Mouse (Mus musculus): ENCODE measurements around the gene Akap1. TPM values are rescaled to one million over a fixed set of nuclear protein-coding genes. Genes with fewer than 3 reads are reported as not detected.

The Akap1 gene
- polyA plus RNA-seq, 1 experiment, result 48.2 TPM

DNA sequence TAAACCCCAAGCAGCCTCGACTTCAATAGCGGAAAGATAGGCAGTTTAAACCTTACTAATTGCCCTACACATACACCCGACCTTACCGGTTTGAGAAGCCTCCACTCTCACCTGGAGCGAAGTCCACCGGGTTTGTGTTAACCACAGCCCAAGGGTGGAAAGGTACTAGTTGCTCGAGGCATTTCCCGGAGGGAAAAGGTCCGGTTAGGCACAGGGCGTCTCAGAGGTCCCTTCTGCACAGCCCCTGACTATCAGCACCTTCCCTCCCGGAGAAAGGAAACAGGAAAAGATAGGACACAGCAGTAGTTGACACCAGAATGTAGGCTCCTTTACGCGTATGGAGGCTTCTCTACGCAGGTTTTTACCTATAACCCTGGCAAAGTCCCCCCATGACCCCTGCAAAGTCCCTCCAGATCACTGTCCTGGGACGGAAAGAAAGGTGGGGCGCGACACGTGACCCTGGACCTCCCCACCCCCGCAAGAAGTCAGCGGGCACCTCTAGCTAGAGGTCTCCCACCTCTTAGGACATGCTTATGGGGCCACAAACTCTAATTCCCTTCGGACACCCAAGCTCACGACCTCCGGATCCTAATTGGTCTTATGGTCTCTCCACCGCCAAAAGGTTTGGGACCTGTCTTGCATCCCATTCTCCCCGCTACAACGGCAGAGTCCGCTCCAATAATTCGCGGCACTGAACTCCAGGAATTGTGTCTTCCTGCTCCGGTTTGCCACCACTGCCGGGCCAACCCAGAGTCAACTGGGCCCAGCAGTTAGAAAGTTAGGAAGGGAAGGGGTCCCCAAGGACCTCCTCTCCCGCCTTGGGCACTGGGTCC lies 1.1 kb downstream of the Akap1 start:
- TF ChIP-seq POLR2A (IDR thresholded peaks at IDR 0.05; ENCODE audit: insufficient read depth, low read length) (no peak), CTCF (IDR thresholded peaks at IDR 0.05; ENCODE audit: low read depth, low read length) (no peak), EP300 (IDR thresholded peaks at IDR 0.05; ENCODE audit: insufficient read depth, low read depth, low read length) (no peak)
- Histone ChIP-seq H3K9me3 (replicated peaks; ENCODE audit: control insufficient read depth, insufficient read depth, low read length, poor library complexity, severe bottlenecking) (no peaks in the 10 kb centered on the region), H3K4me3 (ENCODE audit: low read depth, low read length) (peak overlapping the region; percentile 92), H3K4me1 (ENCODE audit: control insufficient read depth, insufficient read depth, low read length) (peaks cover 9% of the 10 kb centered on the region), H3K27ac (ENCODE audit: insufficient read depth, low read length) (peak overlapping the region; percentile 73; the same call in 1 of the 2 replicates), H3K27me3 (ENCODE audit: control insufficient read depth, insufficient read depth, low read length, poor library complexity, severe bottlenecking) (no peaks in the 10 kb centered on the region), H3K36me3 (ENCODE audit: control insufficient read depth, insufficient read depth, low read length, poor library complexity, severe bottlenecking) (no peaks in the 10 kb centered on the region), H3K9ac (ENCODE audit: low read depth, poor library complexity, severe bottlenecking) (peak overlapping the region; percentile 77)

DNA sequence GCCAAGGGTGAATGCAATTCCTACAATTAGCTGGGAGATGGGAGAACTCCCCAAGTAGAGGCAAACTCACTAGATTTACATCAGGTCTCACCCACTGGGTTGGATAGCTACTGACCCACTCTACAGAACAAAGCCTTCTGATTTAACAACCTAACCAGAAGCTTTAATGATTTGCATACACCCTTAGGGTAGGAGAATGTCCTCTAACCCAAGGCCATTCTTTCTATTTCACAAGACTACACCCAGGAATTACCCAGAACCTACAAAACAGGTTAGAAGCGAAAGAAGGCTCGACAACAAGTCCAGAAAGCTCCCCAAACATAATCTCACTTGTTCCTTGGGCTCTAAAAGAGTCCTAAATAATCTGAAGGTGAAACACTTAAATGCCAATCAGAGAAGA lies 2.0 kb downstream of the Akap1 start:
- Histone ChIP-seq H3K4me1 (ENCODE audit: control insufficient read depth, insufficient read depth, low read length) (peaks cover 11% of the 10 kb centered on the region), H3K9ac (ENCODE audit: low read depth, poor library complexity, severe bottlenecking) (peak overlapping the region; percentile 77), H3K27ac (ENCODE audit: insufficient read depth, low read length) (peak overlapping the region; percentile 73), H3K4me3 (ENCODE audit: low read depth, low read length) (no peak overlapping the region), H3K36me3 (ENCODE audit: control insufficient read depth, insufficient read depth, low read length, poor library complexity, severe bottlenecking) (no peaks in the 10 kb centered on the region), H3K27me3 (ENCODE audit: control insufficient read depth, insufficient read depth, low read length, poor library complexity, severe bottlenecking) (no peaks in the 10 kb centered on the region), H3K9me3 (replicated peaks; ENCODE audit: control insufficient read depth, insufficient read depth, low read length, poor library complexity, severe bottlenecking) (no peaks in the 10 kb centered on the region)
- TF ChIP-seq CTCF (IDR thresholded peaks at IDR 0.05; ENCODE audit: low read depth, low read length), result no peak
- no peak for TF ChIP-seq POLR2A (IDR thresholded peaks at IDR 0.05; ENCODE audit: insufficient read depth, low read length)
- no peak for TF ChIP-seq EP300 (IDR thresholded peaks at IDR 0.05; ENCODE audit: insufficient read depth, low read depth, low read length)

DNA sequence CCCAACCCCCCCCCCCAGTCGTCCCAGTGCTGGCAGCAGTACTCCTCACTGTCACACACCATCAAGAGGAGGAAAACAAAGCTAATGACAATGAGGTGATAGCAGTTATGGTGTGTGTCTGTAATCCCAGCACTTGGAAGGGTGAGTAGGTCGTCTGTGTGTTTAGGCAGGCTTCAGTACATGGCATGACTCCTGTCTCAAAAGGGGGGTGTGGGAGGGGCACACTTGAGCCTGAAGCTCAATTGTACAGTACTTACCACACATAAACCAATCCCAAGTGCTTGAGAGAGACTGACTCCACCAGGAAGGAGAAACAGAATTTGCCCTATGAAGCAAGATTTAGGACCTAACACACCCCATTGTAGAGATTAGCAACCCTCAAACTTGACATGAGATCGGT lies 3.3 kb downstream of the Akap1 start:
- Histone ChIP-seq H3K9ac (ENCODE audit: low read depth, poor library complexity, severe bottlenecking) (no peak overlapping the region), H3K4me1 (ENCODE audit: control insufficient read depth, insufficient read depth, low read length) (peaks cover 12% of the 10 kb centered on the region), H3K9me3 (replicated peaks; ENCODE audit: control insufficient read depth, insufficient read depth, low read length, poor library complexity, severe bottlenecking) (no peaks in the 10 kb centered on the region), H3K27ac (ENCODE audit: insufficient read depth, low read length) (no peak overlapping the region), H3K27me3 (ENCODE audit: control insufficient read depth, insufficient read depth, low read length, poor library complexity, severe bottlenecking) (no peaks in the 10 kb centered on the region), H3K36me3 (ENCODE audit: control insufficient read depth, insufficient read depth, low read length, poor library complexity, severe bottlenecking) (no peaks in the 10 kb centered on the region), H3K4me3 (ENCODE audit: low read depth, low read length) (no peak overlapping the region)
- TF ChIP-seq EP300 (IDR thresholded peaks at IDR 0.05; ENCODE audit: insufficient read depth, low read depth, low read length) (no peak), POLR2A (IDR thresholded peaks at IDR 0.05; ENCODE audit: insufficient read depth, low read length) (no peak), CTCF (IDR thresholded peaks at IDR 0.05; ENCODE audit: low read depth, low read length) (no peak)

DNA sequence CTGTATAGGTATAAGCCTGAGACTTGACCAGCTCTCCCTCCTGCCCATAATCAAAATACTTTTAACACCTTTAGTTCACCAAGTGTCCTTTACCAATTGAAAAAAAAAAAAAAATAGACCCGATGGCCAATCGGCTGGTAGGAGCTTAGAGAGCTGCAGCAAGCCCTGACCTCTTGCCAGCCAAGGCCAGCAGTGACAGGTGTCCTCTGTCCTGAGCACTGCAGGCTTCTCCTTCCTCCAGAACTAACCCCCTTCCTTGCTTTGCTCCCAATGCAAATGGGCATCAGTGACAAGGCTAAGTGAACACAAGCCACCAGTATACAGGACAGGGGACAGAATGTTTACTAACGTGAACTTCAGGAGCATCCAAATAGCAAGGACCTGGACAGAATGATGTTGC lies 3.7 kb downstream of the Akap1 start:
- no peak for TF ChIP-seq POLR2A (IDR thresholded peaks at IDR 0.05; ENCODE audit: insufficient read depth, low read length)
- TF ChIP-seq EP300 (IDR thresholded peaks at IDR 0.05; ENCODE audit: insufficient read depth, low read depth, low read length), result no peak
- TF ChIP-seq CTCF (IDR thresholded peaks at IDR 0.05; ENCODE audit: low read depth, low read length), result no peak
- no peak overlapping the region for H3K9ac ChIP-seq (ENCODE audit: low read depth, poor library complexity, severe bottlenecking)
- no peak overlapping the region for H3K4me3 ChIP-seq (ENCODE audit: low read depth, low read length)
- no peaks in the 10 kb centered on the region for H3K27me3 ChIP-seq (ENCODE audit: control insufficient read depth, insufficient read depth, low read length, poor library complexity, severe bottlenecking)
- no peaks in the 10 kb centered on the region for H3K9me3 ChIP-seq (replicated peaks; ENCODE audit: control insufficient read depth, insufficient read depth, low read length, poor library complexity, severe bottlenecking)
- no peak overlapping the region for H3K27ac ChIP-seq (ENCODE audit: insufficient read depth, low read length)
- no peaks in the 10 kb centered on the region for H3K36me3 ChIP-seq (ENCODE audit: control insufficient read depth, insufficient read depth, low read length, poor library complexity, severe bottlenecking)
- peaks cover 12% of the 10 kb centered on the region for H3K4me1 ChIP-seq (ENCODE audit: control insufficient read depth, insufficient read depth, low read length)

DNA sequence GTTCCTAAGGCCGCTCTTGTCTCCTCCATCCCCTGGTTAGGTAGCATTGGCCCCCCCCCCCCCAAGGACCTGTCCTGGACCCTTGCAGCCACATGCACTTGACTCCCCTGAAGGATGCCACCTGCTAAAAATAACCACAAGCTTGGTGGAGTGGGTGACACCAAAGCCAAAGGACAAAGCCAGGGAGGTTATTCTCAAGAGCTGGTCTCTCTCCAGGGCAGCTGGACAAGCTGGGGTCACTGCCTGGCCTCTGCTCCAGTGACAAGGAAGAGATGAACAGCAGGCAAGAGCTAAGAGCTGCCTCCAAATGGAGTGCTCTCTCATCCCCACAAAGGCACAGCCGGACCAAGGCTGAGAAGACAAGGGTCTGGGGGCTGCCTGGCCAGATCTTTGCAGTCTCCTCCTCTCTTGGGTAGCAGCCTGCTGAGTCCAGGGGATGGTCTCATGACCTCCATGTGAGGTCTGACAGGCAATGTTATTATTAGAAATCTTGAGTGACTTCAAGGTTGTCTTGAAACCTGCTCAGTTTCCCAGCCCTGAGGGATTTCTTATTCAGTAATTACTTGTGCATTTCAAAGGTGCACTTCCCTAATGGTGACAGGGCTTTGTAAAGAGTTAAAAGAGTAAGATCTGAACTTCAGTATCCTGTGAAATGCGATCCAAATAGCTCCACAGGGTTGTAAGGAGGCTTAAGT lies 6.9 kb downstream of the Akap1 start:
- H3K27ac ChIP-seq (ENCODE audit: insufficient read depth, low read length), result no peak overlapping the region
- no peaks in the 10 kb centered on the region for H3K36me3 ChIP-seq (ENCODE audit: control insufficient read depth, insufficient read depth, low read length, poor library complexity, severe bottlenecking)
- H3K4me3 ChIP-seq (ENCODE audit: low read depth, low read length), result no peak overlapping the region
- TF ChIP-seq POLR2A (IDR thresholded peaks at IDR 0.05; ENCODE audit: insufficient read depth, low read length) (no peak), CTCF (IDR thresholded peaks at IDR 0.05; ENCODE audit: low read depth, low read length) (no peak), EP300 (IDR thresholded peaks at IDR 0.05; ENCODE audit: insufficient read depth, low read depth, low read length) (no peak)
- H3K4me1 ChIP-seq (ENCODE audit: control insufficient read depth, insufficient read depth, low read length), result peaks cover 11% of the 10 kb centered on the region
- H3K9ac ChIP-seq (ENCODE audit: low read depth, poor library complexity, severe bottlenecking), result no peak overlapping the region
- H3K9me3 ChIP-seq (replicated peaks; ENCODE audit: control insufficient read depth, insufficient read depth, low read length, poor library complexity, severe bottlenecking), result no peaks in the 10 kb centered on the region
- H3K27me3 ChIP-seq (ENCODE audit: control insufficient read depth, insufficient read depth, low read length, poor library complexity, severe bottlenecking), result no peaks in the 10 kb centered on the region

DNA sequence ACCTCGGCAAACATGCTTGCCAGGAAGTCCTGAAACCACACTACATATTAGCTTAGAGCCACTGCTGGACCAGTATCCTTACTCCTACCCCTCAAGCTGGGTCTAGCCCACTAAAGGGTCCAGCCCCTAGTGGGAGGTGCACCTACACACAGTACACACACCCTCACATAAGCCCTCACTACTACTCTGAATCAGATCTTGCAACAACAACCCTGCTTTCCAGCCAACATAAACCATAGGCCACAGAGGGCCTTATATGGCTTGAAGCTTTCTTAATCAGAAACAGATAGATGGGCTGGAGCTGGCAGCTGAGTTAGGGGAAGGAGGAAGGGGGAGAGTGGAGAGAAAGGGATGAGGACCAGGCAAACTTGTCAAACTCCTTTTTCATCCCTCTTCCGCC lies 8.0 kb downstream of the Akap1 start:
- no peak overlapping the region for H3K27ac ChIP-seq (ENCODE audit: insufficient read depth, low read length)
- peaks cover 9% of the 10 kb centered on the region for H3K4me1 ChIP-seq (ENCODE audit: control insufficient read depth, insufficient read depth, low read length)
- no peak for TF ChIP-seq POLR2A (IDR thresholded peaks at IDR 0.05; ENCODE audit: insufficient read depth, low read length)
- no peak for TF ChIP-seq CTCF (IDR thresholded peaks at IDR 0.05; ENCODE audit: low read depth, low read length)
- no peak for TF ChIP-seq EP300 (IDR thresholded peaks at IDR 0.05; ENCODE audit: insufficient read depth, low read depth, low read length)
- no peaks in the 10 kb centered on the region for H3K9me3 ChIP-seq (replicated peaks; ENCODE audit: control insufficient read depth, insufficient read depth, low read length, poor library complexity, severe bottlenecking)
- no peaks in the 10 kb centered on the region for H3K27me3 ChIP-seq (ENCODE audit: control insufficient read depth, insufficient read depth, low read length, poor library complexity, severe bottlenecking)
- H3K36me3 ChIP-seq (ENCODE audit: control insufficient read depth, insufficient read depth, low read length, poor library complexity, severe bottlenecking), result no peaks in the 10 kb centered on the region
- no peak overlapping the region for H3K9ac ChIP-seq (ENCODE audit: low read depth, poor library complexity, severe bottlenecking)
- no peak overlapping the region for H3K4me3 ChIP-seq (ENCODE audit: low read depth, low read length)
